Mouse (Mus musculus) intestine, embryonic 14.5 days (tissue): Measurements from ENCODE around the gene Plcb1. TPM values are rescaled to one million over a fixed set of nuclear protein-coding genes. Genes with fewer than 3 reads are reported as not detected.

Experiments used
- ATAC-seq: fragments of 200-750 bp; cut with Nextera tagmentation; replicated peaks from 2 replicates; pipeline ENCODE4 v1.8.0; 2017; ENCODE audit warnings: low read depth, moderate number of reproducible peaks, moderate TSS enrichment, moderate library complexity; ENCODE audit not compliant: low FRiP score, low TSS enrichment
- DNase-seq: peaks from one replicate; pipeline ENCODE4 v3.0.0-alpha.2; 2018; ENCODE audit warnings: low spot score
- H3K27ac ChIP-seq: fragments of 300-500 bp; sonication (generic); 2 replicates; pipeline ENCODE4 v1.5.1; 2014; ENCODE audit warnings: low read depth, mild to moderate bottlenecking, control low read depth
- H3K27me3 ChIP-seq: fragments of 300-500 bp; sonication (generic); replicated peaks from 2 replicates; pipeline ENCODE4 v1.6.1; 2014; ENCODE audit warnings: low read length, control low read depth; ENCODE audit not compliant: control insufficient read depth, insufficient read depth
- H3K36me3 ChIP-seq: fragments of 300-500 bp; sonication (generic); 2 replicates; pipeline ENCODE4 v1.6.1; 2014; ENCODE audit warnings: low read length, control low read depth; ENCODE audit not compliant: control insufficient read depth, insufficient read depth
- H3K4me1 ChIP-seq: fragments of 300-500 bp; sonication (generic); replicated peaks from 2 replicates; pipeline ENCODE4 v1.6.1; 2014; ENCODE audit warnings: low read length, control low read depth, mixed read lengths; ENCODE audit not compliant: control insufficient read depth, insufficient read depth
- H3K4me2 ChIP-seq: fragments of 300-500 bp; sonication (generic); 2 replicates; pipeline ENCODE4 v1.6.1; 2014; ENCODE audit warnings: low read length
- H3K4me3 ChIP-seq: fragments of 300-500 bp; sonication (generic); 2 replicates; pipeline ENCODE4 v1.5.1; 2014; ENCODE audit warnings: low read depth, low read length, control low read depth, mixed read lengths
- H3K9ac ChIP-seq: fragments of 300-500 bp; sonication (generic); 2 replicates; pipeline ENCODE4 v1.6.1; 2014; ENCODE audit warnings: mild to moderate bottlenecking, low read length
- H3K9me3 ChIP-seq: fragments of 300-500 bp; sonication (generic); 2 replicates; pipeline ENCODE4 v1.6.1; 2016; ENCODE audit warnings: low read length, control low read depth; ENCODE audit not compliant: control insufficient read depth
- WGBS: fragments of 180-500 bp; shearing (Covaris S2); extraction: QIAGEN DNeasy Blood & Tissue Kit; methylation state at CpG from one replicate; pipeline ENCODE4 v1.1.7; 2014; 5-methylcytosine and 5-hydroxymethylcytosine counted together
- polyA plus RNA-seq: library from polyadenylated mRNA; unstranded; fragments of >200 nt; fragmentation: Nextera tagmentation; extraction: Ambion mirVana; gene quantifications from 2 replicates; pipeline ENCODE4 v1.2.1, GENCODE M21; 2014

Gene Plcb1
- polyA plus RNA-seq, 1 experiment from 2014 or later, result 14.0 TPM

DNA sequence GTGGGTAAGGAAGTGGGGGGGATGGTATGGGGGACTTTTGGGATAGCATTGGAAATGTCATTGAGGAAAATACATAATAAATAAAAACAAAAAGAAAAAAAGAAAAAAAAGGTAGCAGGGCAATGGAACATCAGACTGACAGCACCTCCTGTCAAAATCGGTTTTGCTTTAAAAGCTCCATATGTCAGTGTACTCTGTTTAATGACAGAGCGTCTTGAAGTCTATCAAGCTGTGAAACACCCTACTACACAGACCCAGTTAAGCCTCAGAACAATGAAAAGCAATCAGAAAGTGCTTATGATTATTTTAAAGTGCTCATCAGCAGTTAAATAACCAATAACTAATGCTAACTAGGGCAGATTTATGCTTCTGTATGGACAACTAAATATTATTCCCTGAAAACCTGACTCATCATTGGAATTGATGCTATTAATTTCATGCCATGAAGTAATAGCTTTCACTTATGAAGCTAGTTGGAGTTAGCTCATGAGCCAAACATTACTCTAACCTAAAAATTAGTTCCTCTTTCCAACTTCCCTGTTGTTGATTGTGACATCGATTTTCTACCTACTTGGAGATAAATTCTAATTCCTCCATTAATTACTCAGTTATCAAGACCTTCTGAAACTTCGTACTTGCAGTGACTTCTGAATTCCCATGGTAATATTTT lies 717.6 kb downstream of the Plcb1 start:
- Histone ChIP-seq H3K4me2 (no peak overlapping the region), H3K27ac (no peak overlapping the region), H3K27me3 (no peaks in the 10 kb centered on the region), H3K4me3 (no peak overlapping the region), H3K4me1 (no peaks in the 10 kb centered on the region), H3K9ac (no peak overlapping the region), H3K36me3 (no peaks in the 10 kb centered on the region), H3K9me3 (no peaks in the 10 kb centered on the region)
- ATAC-seq (no peak), DNase-seq (no peak)
- 85% methylated on average over 4 of the region's 4 CpGs for WGBS

- Histone ChIP-seq H3K9me3 (no peaks in the 10 kb centered on the region), H3K27me3 (no peaks in the 10 kb centered on the region), H3K27ac (no peak overlapping the region), H3K4me1 (no peaks in the 10 kb centered on the region), H3K9ac (no peak overlapping the region), H3K36me3 (no peaks in the 10 kb centered on the region), H3K4me3 (no peak overlapping the region), H3K4me2 (no peak overlapping the region)
- ATAC-seq (no peak), DNase-seq (no peak)
Measured at GRCm38 (mm10) chr2:135503998-135504354, 718.1 kb downstream of the Plcb1 start.

- Histone ChIP-seq H3K9ac (no peak overlapping the region), H3K9me3 (no peaks in the 10 kb centered on the region), H3K36me3 (no peaks in the 10 kb centered on the region), H3K27me3 (no peaks in the 10 kb centered on the region), H3K4me1 (no peaks in the 10 kb centered on the region), H3K4me2 (no peak overlapping the region), H3K4me3 (no peak overlapping the region), H3K27ac (no peak overlapping the region)
- 78% methylated on average over 1 of the region's 1 CpGs for WGBS
- no peak for DNase-seq
- no peak for ATAC-seq
Measured at GRCm38 (mm10) chr2:135507111-135507510, 721.2 kb downstream of the Plcb1 start.

DNA sequence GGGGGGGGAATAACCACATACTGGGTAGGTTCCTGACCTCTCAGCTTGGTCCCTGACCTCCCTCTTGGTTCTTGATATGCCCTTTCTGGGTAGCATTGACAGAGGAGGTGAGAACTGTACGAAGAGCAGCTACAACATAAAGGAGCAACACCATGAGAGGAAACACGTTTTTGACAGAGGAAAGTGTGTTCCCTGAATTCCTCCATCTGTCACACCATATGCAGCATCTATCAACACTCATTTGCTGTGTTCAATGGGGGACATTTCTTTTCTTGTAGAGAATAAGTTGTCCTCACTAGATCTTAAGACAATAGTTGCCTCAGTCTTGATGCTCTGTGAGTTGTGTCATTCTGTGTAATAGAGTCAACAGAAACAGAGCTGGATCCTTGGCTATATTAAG lies 733.1 kb downstream of the Plcb1 start:
- Histone ChIP-seq H3K4me1 (no peaks in the 10 kb centered on the region), H3K27ac (no peak overlapping the region), H3K27me3 (no peaks in the 10 kb centered on the region), H3K9me3 (no peaks in the 10 kb centered on the region), H3K36me3 (no peaks in the 10 kb centered on the region), H3K4me2 (no peak overlapping the region), H3K9ac (no peak overlapping the region), H3K4me3 (no peak overlapping the region)
- ATAC-seq (no peak), DNase-seq (no peak)
- WGBS, result 62% methylated on average over 2 of the region's 2 CpGs

Other genes starting within 250 kb of the Plcb1 start
- gene Hao1, start 231.7 kb upstream of the Plcb1 start, polyA plus RNA-seq, result not detected in 2 replicates
- 22.2 and 24.1 TPM in 2 replicates for gene Tmx4, start 141.9 kb upstream of the Plcb1 start, polyA plus RNA-seq